Mouse (Mus musculus) MEL (cell line): ENCODE data around the gene Ell2. TPM values are rescaled to one million over a fixed set of nuclear protein-coding genes. Genes with fewer than 3 reads are reported as not detected.

ENCODE experiments used
- DNase-seq: peaks from one replicate; pipeline ENCODE4 v3.0.0; 2011; ENCODE audit warnings: low read depth, low spot score
- H3K27ac ChIP-seq: 2 replicates; pipeline ENCODE4 v1.5.1; 2012; ENCODE audit warnings: low read depth, mild to moderate bottlenecking, control low read depth, low read length, moderate library complexity; ENCODE audit not compliant: control insufficient read depth
- H3K27me3 ChIP-seq, 2 experiments: fragments of 150-350 bp in 1 of 2; sonication (generic) in 1 of 2; 2 replicates each; pipeline ENCODE4 v1.6.1; 2012; ENCODE audit warnings: low read length in 2 of 2, mild to moderate bottlenecking in 2 of 2, improper control_type of control experiment in 1 of 2, moderate library complexity in 1 of 2; ENCODE audit not compliant: insufficient read depth in 2 of 2, control insufficient read depth in 1 of 2
- H3K36me3 ChIP-seq, 2 experiments: 2 replicates each; pipeline ENCODE4 v1.6.1; 2012 to 2014; ENCODE audit warnings: low read length in 2 of 2, improper control_type of control experiment in 1 of 2, inconsistent platforms in 1 of 2, mild to moderate bottlenecking in 1 of 2; ENCODE audit not compliant: insufficient read depth in 2 of 2, control insufficient read depth in 1 of 2
- H3K4me1 ChIP-seq, 2 experiments: fragments of 150-350 bp in 1 of 2; sonication (generic) in 1 of 2; 2 replicates each; pipeline ENCODE4 v1.6.1; 2012; ENCODE audit warnings: low read length in 2 of 2, improper control_type of control experiment in 1 of 2, mild to moderate bottlenecking in 1 of 2; ENCODE audit not compliant: insufficient read depth in 2 of 2, control insufficient read depth in 1 of 2
- H3K4me3 ChIP-seq, 2 experiments: fragments of 150-350 bp in 1 of 2; sonication (generic) in 1 of 2; 2 replicates each; pipeline ENCODE4 v1.5.1; 2012; ENCODE audit warnings: low read depth in 2 of 2, low read length in 2 of 2, mild to moderate bottlenecking in 2 of 2, moderate library complexity in 2 of 2, control low read depth in 1 of 2, improper control_type of control experiment in 1 of 2; ENCODE audit not compliant: control insufficient read depth in 1 of 2, insufficient read depth in 1 of 2
- H3K79me2 ChIP-seq: 2 replicates; pipeline ENCODE4 v1.6.1; 2012; ENCODE audit warnings: mild to moderate bottlenecking, low read length, moderate library complexity; ENCODE audit not compliant: control insufficient read depth, poor library complexity, insufficient read depth
- H3K9ac ChIP-seq: 2 replicates; pipeline ENCODE4 v1.6.1; 2012; ENCODE audit warnings: low read depth, mild to moderate bottlenecking, control low read depth, low read length, moderate library complexity; ENCODE audit not compliant: control insufficient read depth, poor library complexity, severe bottlenecking
- H3K9me3 ChIP-seq: fragments of 150-350 bp; sonication (generic); replicated peaks from 2 replicates; pipeline ENCODE4 v1.6.1; 2012; ENCODE audit warnings: mild to moderate bottlenecking, low read length, improper control_type of control experiment, moderate library complexity; ENCODE audit not compliant: insufficient read depth
- BHLHE40 ChIP-seq: IDR thresholded peaks from 2 replicates; pipeline ENCODE4 v1.6.1; 2012; ENCODE audit warnings: low read depth, mild to moderate bottlenecking, inconsistent platforms, low read length, improper control_type of control experiment, borderline replicate concordance
- CHD1 ChIP-seq: IDR thresholded peaks from 2 replicates; pipeline ENCODE4 v1.6.1; 2012; ENCODE audit warnings: low read depth, mild to moderate bottlenecking, inconsistent platforms, low read length, improper control_type of control experiment
- CHD2 ChIP-seq: IDR thresholded peaks from 2 replicates; pipeline ENCODE4 v1.6.1; 2011; ENCODE audit warnings: low read length, improper control_type of control experiment
- CTCF ChIP-seq, 3 experiments: IDR thresholded peaks in 2 of 3; conservative IDR thresholded peaks in 1 of 3; 2 replicates each; pipeline ENCODE4 v1.5.1; 2011 to 2012; ENCODE audit warnings: low read length in 3 of 3, low read depth in 2 of 3, mild to moderate bottlenecking in 2 of 3, improper control_type of control experiment in 1 of 3, inconsistent platforms in 1 of 3, mixed read lengths in 1 of 3, moderate library complexity in 1 of 3; ENCODE audit not compliant: control insufficient read depth in 1 of 3, insufficient read depth in 1 of 3, poor library complexity in 1 of 3, severe bottlenecking in 1 of 3
- E2F4 ChIP-seq: IDR thresholded peaks from 2 replicates; pipeline ENCODE4 v1.6.1; 2011; ENCODE audit warnings: low read depth, low read length, improper control_type of control experiment, borderline replicate concordance
- EP300 ChIP-seq, 2 experiments: IDR thresholded peaks; 2 replicates each; pipeline ENCODE4 v1.6.1; 2011; ENCODE audit warnings: improper control_type of control experiment in 2 of 2, low read length in 2 of 2, low read depth in 1 of 2, mild to moderate bottlenecking in 1 of 2
- ETS1 ChIP-seq: IDR thresholded peaks from 2 replicates; pipeline ENCODE4 v1.6.1; 2012; ENCODE audit warnings: low read depth, mild to moderate bottlenecking, inconsistent platforms, low read length, improper control_type of control experiment, moderate library complexity
- HCFC1 ChIP-seq: IDR thresholded peaks from 2 replicates; pipeline ENCODE4 v1.6.1; 2012; ENCODE audit warnings: low read depth, mild to moderate bottlenecking, inconsistent platforms, low read length, improper control_type of control experiment, moderate library complexity
- JUND ChIP-seq: IDR thresholded peaks from 2 replicates; pipeline ENCODE4 v1.6.1; 2011; ENCODE audit warnings: low read depth, mild to moderate bottlenecking, improper control_type of control experiment, low read length
- KAT2A ChIP-seq: conservative IDR thresholded peaks from 2 replicates; pipeline ENCODE4 v1.6.1; 2012; ENCODE audit warnings: low read depth, low read length, improper control_type of control experiment, inconsistent platforms
- MAX ChIP-seq: IDR thresholded peaks from 2 replicates; pipeline ENCODE4 v1.6.1; 2011; ENCODE audit warnings: low read length, improper control_type of control experiment
- MAZ ChIP-seq: IDR thresholded peaks from 2 replicates; pipeline ENCODE4 v1.6.1; 2012; ENCODE audit warnings: low read depth, mild to moderate bottlenecking, inconsistent platforms, low read length, improper control_type of control experiment
- MEF2A ChIP-seq: IDR thresholded peaks from 2 replicates; pipeline ENCODE4 v1.6.1; 2014; ENCODE audit warnings: low read depth, mild to moderate bottlenecking, inconsistent platforms, low read length, improper control_type of control experiment; ENCODE audit not compliant: poor library complexity, insufficient replicate concordance, severe bottlenecking; ENCODE audit errors: extremely low read depth
- MXI1 ChIP-seq: IDR thresholded peaks from 2 replicates; pipeline ENCODE4 v1.6.1; 2011; ENCODE audit warnings: mild to moderate bottlenecking, low read depth, low read length, improper control_type of control experiment
- MYC ChIP-seq: IDR thresholded peaks from 2 replicates; pipeline ENCODE4 v1.6.1; 2011; ENCODE audit warnings: low read depth, mild to moderate bottlenecking, low read length, improper control_type of control experiment, moderate library complexity
- NRF1 ChIP-seq: IDR thresholded peaks from 2 replicates; pipeline ENCODE4 v1.6.1; 2014; ENCODE audit warnings: low read depth, mild to moderate bottlenecking, inconsistent platforms, low read length, improper control_type of control experiment, moderate library complexity; ENCODE audit not compliant: poor library complexity, insufficient read depth, severe bottlenecking
- POLR2A ChIP-seq, 2 experiments: IDR thresholded peaks; 2 replicates each; pipeline ENCODE4 v1.6.1; 2011 to 2012; ENCODE audit warnings: low read length in 2 of 2, mild to moderate bottlenecking in 2 of 2, control low read depth in 1 of 2, improper control_type of control experiment in 1 of 2, low read depth in 1 of 2, moderate library complexity in 1 of 2; ENCODE audit not compliant: control insufficient read depth in 1 of 2, insufficient read depth in 1 of 2, poor library complexity in 1 of 2
- POLR2AphosphoS2 ChIP-seq: IDR thresholded peaks from 2 replicates; pipeline ENCODE4 v1.6.1; 2011; ENCODE audit warnings: low read length, improper control_type of control experiment
- SIN3A ChIP-seq: IDR thresholded peaks from 2 replicates; pipeline ENCODE4 v1.6.1; 2012; ENCODE audit warnings: low read length, improper control_type of control experiment, inconsistent platforms
- TAL1 ChIP-seq: IDR thresholded peaks from 2 replicates; pipeline ENCODE4 v1.6.1; 2012; ENCODE audit warnings: mild to moderate bottlenecking, inconsistent platforms, low read length, moderate library complexity, mixed read lengths
- TCF12 ChIP-seq: IDR thresholded peaks from 2 replicates; pipeline ENCODE4 v1.6.1; 2014; ENCODE audit warnings: low read depth, mild to moderate bottlenecking, inconsistent platforms, low read length, improper control_type of control experiment, moderate library complexity
- USF1 ChIP-seq: IDR thresholded peaks from 2 replicates; pipeline ENCODE4 v1.6.1; 2014; ENCODE audit warnings: low read depth, mild to moderate bottlenecking, inconsistent platforms, low read length, improper control_type of control experiment, moderate library complexity
- ZNF384 ChIP-seq: IDR thresholded peaks from 2 replicates; pipeline ENCODE4 v1.6.1; 2012; ENCODE audit warnings: low read depth, mild to moderate bottlenecking, inconsistent platforms, low read length, improper control_type of control experiment
- polyA plus RNA-seq, 2 experiments: library from polyadenylated mRNA; stranded (reverse) in 1 of 2; unstranded in 1 of 2; fragments of >175 nt in 1 of 2; fragments of >200 nt in 1 of 2; gene quantifications; 2 replicates each; pipeline versions ENCODE4 v1.2.1 to v1.2.4; 2012; ENCODE audit warnings: low replicate concordance in 2 of 2, low read depth in 1 of 2; ENCODE audit not compliant: insufficient read length in 2 of 2, insufficient read depth in 1 of 2, missing spikeins in 1 of 2
- total RNA-seq: library from RNA; depleted of rRNA; stranded (reverse); fragments of 300-350 nt; gene quantifications from 2 replicates; pipeline ENCODE4 v1.2.3, GENCODE M21; 2012

The Ell2 gene
- total and polyA plus RNA-seq, 3 experiments, result 25.0 to 77.1 (median 52.5) TPM

DNA sequence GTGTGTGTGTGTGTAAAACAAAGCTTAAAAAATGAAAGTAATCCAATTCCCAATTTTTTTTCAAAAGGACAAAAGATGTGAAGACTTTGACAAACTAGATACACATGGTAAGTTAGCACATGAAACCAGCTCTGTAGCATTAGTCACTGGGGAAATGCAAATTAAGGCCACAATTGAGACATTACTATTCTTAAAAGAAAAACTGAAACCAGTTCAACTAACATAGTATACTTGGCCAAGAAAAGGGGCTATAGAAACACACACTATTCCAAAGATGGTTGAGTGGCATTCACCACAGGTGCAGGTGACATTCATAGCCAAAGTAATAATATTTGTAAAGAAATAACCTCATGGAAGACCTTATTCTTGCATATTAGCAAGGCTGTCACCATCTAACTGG lies 14.9 kb upstream of the Ell2 start:
- Histone ChIP-seq H3K4me1 (peaks cover 0 to 4% of the 10 kb centered on the region in 2 experiments; a peak in 1 of 4 replicates), H3K27me3 (no peaks in the 10 kb centered on the region), H3K4me3 (no peak overlapping the region), H3K36me3 (peaks cover 0 to 9% of the 10 kb centered on the region in 2 experiments; a peak in 2 of 4 replicates), H3K79me2 (no peaks in the 10 kb centered on the region), H3K9ac (no peak overlapping the region), H3K27ac (no peak overlapping the region), H3K9me3 (no peaks in the 10 kb centered on the region)
- TF ChIP-seq CTCF (IDR thresholded peaks at IDR 0.05 in 2 of 3, conservative IDR thresholded peaks at IDR 0.05 in 1 of 3; ENCODE audit: control insufficient read depth in 1 of 3, insufficient read depth in 1 of 3, low read depth in 2 of 3, low read length in 3 of 3, poor library complexity in 1 of 3, severe bottlenecking in 1 of 3) (no peak), ETS1 (no peak), MXI1 (no peak), CHD2 (no peak), KAT2A (no peak), MEF2A (no peak), TCF12 (no peak), BHLHE40 (no peak), ZNF384 (no peak), SIN3A (no peak), TAL1 (no peak), MYC (no peak), MAZ (no peak), USF1 (no peak)
- DNase-seq, result no peak

DNA sequence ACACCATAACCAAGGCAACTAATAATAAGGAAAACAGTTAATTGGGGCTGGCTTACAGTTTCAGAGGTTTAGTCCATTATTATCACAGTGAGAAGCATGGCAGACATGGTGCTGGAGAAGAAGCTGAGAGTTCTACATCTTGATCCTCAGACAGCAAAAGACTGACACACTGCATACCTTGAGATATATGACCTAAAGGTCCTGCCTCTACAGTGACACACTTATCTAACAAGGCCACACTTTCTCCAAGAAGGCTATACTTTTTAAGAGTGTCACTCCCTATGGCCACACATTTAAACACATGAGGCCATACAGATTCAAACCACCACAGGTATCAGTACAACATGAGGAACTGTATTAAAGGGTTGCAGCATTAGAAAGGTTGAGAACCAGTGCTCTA lies 13.5 kb upstream of the Ell2 start:
- no peaks in the 10 kb centered on the region for H3K27me3 ChIP-seq
- no peaks in the 10 kb centered on the region for H3K36me3 ChIP-seq
- TF ChIP-seq EP300 (IDR thresholded peaks at IDR 0.05; ENCODE audit: low read depth in 1 of 2, low read length in 2 of 2) (no peak), SIN3A (no peak), CHD1 (no peak), E2F4 (no peak), MXI1 (no peak), POLR2A (IDR thresholded peaks at IDR 0.05; ENCODE audit: control insufficient read depth in 1 of 2, insufficient read depth in 1 of 2, low read depth in 1 of 2, low read length in 2 of 2, poor library complexity in 1 of 2) (no peak), HCFC1 (no peak), POLR2AphosphoS2 (no peak), JUND (no peak), NRF1 (no peak), MAX (no peak)
- TF ChIP-seq, all 39 proteins: peak for 0
- Histone ChIP-seq H3K4me3 (no peak overlapping the region), H3K4me1 (no peaks in the 10 kb centered on the region), H3K79me2 (no peaks in the 10 kb centered on the region), H3K9ac (no peak overlapping the region), H3K27ac (no peak overlapping the region), H3K9me3 (no peaks in the 10 kb centered on the region)
- no peak for DNase-seq
